Mouse (Mus musculus) cerebellum, adult (tissue): ENCODE measurements around the gene Kirrel3.
A peak's percentile ranks its signal among the peaks of the same experiment; 100 is the strongest.

Experiments
- ATAC-seq: cut with Nextera tagmentation; 2 replicates; pipeline ENCODE4 v1.9.2; 2017; ENCODE audit warnings: mild to moderate bottlenecking, moderate library complexity, mixed read lengths; ENCODE audit not compliant: insufficient number of reproducible peaks, low FRiP score, low TSS enrichment

The Kirrel3 gene

GRCm38 (mm10) chr9:34861775-34862174 lies 376.1 kb downstream of the Kirrel3 start:
- ATAC-seq, result peak; percentile 73

GRCm38 (mm10) chr9:34865606-34866005 lies 379.9 kb downstream of the Kirrel3 start:
- no peak for ATAC-seq

GRCm38 (mm10) chr9:34871316-34871966 lies 385.7 kb downstream of the Kirrel3 start:
- no peak for ATAC-seq

GRCm38 (mm10) chr9:34875238-34875637 lies 389.5 kb downstream of the Kirrel3 start:
- ATAC-seq, result no peak

- no peak for ATAC-seq
Measured at GRCm38 (mm10) chr9:34877186-34877585, 391.5 kb downstream of the Kirrel3 start.

- ATAC-seq, result peak; percentile 61
Measured at GRCm38 (mm10) chr9:34877799-34878198, 392.1 kb downstream of the Kirrel3 start.

- ATAC-seq, result no peak
Measured at GRCm38 (mm10) chr9:34881750-34882149, 396.1 kb downstream of the Kirrel3 start.

- no peak for ATAC-seq
Measured at GRCm38 (mm10) chr9:34882211-34882610, 396.5 kb downstream of the Kirrel3 start.

- peak; percentile 47; the same call in 1 of the 2 replicates for ATAC-seq
Measured at GRCm38 (mm10) chr9:34883122-34883521, 397.4 kb downstream of the Kirrel3 start.

GRCm38 (mm10) chr9:34884325-34884724 lies 398.6 kb downstream of the Kirrel3 start:
- no peak for ATAC-seq

- ATAC-seq, result no peak
Measured at GRCm38 (mm10) chr9:34884942-34885341, 399.2 kb downstream of the Kirrel3 start.

GRCm38 (mm10) chr9:34886746-34887145 lies 401.1 kb downstream of the Kirrel3 start:
- peak; percentile 71; the same call in 1 of the 2 replicates for ATAC-seq

GRCm38 (mm10) chr9:34887196-34887595 lies 401.5 kb downstream of the Kirrel3 start:
- no peak for ATAC-seq

GRCm38 (mm10) chr9:34888298-34888697 lies 402.6 kb downstream of the Kirrel3 start:
- no peak for ATAC-seq

- ATAC-seq, result no peak
Measured at GRCm38 (mm10) chr9:34901216-34901615, 415.5 kb downstream of the Kirrel3 start.

- ATAC-seq, result peak; percentile 83
Measured at GRCm38 (mm10) chr9:34901888-34902287, 416.2 kb downstream of the Kirrel3 start.

GRCm38 (mm10) chr9:34905164-34905563 lies 419.5 kb downstream of the Kirrel3 start:
- ATAC-seq, result peak; percentile 67

GRCm38 (mm10) chr9:34908040-34908439 lies 422.3 kb downstream of the Kirrel3 start:
- ATAC-seq, result no peak

GRCm38 (mm10) chr9:34911838-34912237 lies 426.1 kb downstream of the Kirrel3 start:
- no peak for ATAC-seq

- ATAC-seq, result no peak
Measured at GRCm38 (mm10) chr9:34912273-34912972, 426.7 kb downstream of the Kirrel3 start.

GRCm38 (mm10) chr9:34912996-34913395 lies 427.3 kb downstream of the Kirrel3 start:
- no peak for ATAC-seq

GRCm38 (mm10) chr9:34918976-34919375 lies 433.3 kb downstream of the Kirrel3 start:
- no peak for ATAC-seq
